Mouse (Mus musculus): ENCODE data around the gene Lck.

- TF ChIP-seq TAL1 (IDR thresholded peaks at IDR 0.05; ENCODE audit: low read length) (no peak), GATA1 (IDR thresholded peaks at IDR 0.05; ENCODE audit: low read length) (no peak)
Observed at GRCm38 (mm10) chr4:129510723-129511412, 62.6 kb downstream of the Lck start.
